Mouse (Mus musculus) limb, embryonic 10.5 days (tissue): Measurements from ENCODE around the gene Furin. TPM values are rescaled to one million over a fixed set of nuclear protein-coding genes. Genes with fewer than 3 reads are reported as not detected.
A peak's percentile ranks its signal among the peaks of the same experiment; 100 is the strongest.

Source experiments
- DNase-seq: peaks from one replicate; pipeline ENCODE4 v3.0.0-alpha.2; 2017; ENCODE audit warnings: low spot score
- H3K27ac ChIP-seq: fragments of 300-500 bp; sonication (generic); 2 replicates; pipeline ENCODE4 v1.5.1; 2016; ENCODE audit warnings: mild to moderate bottlenecking
- H3K27me3 ChIP-seq: fragments of 300-500 bp; sonication (generic); 2 replicates; pipeline ENCODE4 v1.6.1; 2016; ENCODE audit warnings: low read depth, mild to moderate bottlenecking; ENCODE audit not compliant: poor library complexity, severe bottlenecking
- H3K36me3 ChIP-seq: fragments of 300-500 bp; sonication (generic); 2 replicates; pipeline ENCODE4 v1.6.1; 2016; ENCODE audit warnings: mild to moderate bottlenecking, moderate library complexity
- H3K4me1 ChIP-seq: fragments of 300-500 bp; sonication (generic); 2 replicates; pipeline ENCODE4 v1.6.1; 2016
- H3K4me3 ChIP-seq: fragments of 300-500 bp; sonication (generic); 2 replicates; pipeline ENCODE4 v1.5.1; 2016; ENCODE audit warnings: mild to moderate bottlenecking, moderate library complexity
- H3K9me3 ChIP-seq: fragments of 300-500 bp; sonication (generic); replicated peaks from 2 replicates; pipeline ENCODE4 v1.6.1; 2016; ENCODE audit warnings: mild to moderate bottlenecking
- WGBS: fragments of 180-500 bp; shearing (Covaris S2); methylation state at CpG from one replicate; pipeline ENCODE4 v1.1.7; 2016; 5-methylcytosine and 5-hydroxymethylcytosine counted together
- polyA plus RNA-seq: library from polyadenylated mRNA; unstranded; fragments of >200 nt; fragmentation: Nextera tagmentation; extraction: Ambion mirVana; gene quantifications from 2 replicates; pipeline ENCODE4 v1.2.1, GENCODE M21; 2016

Gene Furin
- 8.8 and 9.4 TPM in 2 replicates for polyA plus RNA-seq

DNA sequence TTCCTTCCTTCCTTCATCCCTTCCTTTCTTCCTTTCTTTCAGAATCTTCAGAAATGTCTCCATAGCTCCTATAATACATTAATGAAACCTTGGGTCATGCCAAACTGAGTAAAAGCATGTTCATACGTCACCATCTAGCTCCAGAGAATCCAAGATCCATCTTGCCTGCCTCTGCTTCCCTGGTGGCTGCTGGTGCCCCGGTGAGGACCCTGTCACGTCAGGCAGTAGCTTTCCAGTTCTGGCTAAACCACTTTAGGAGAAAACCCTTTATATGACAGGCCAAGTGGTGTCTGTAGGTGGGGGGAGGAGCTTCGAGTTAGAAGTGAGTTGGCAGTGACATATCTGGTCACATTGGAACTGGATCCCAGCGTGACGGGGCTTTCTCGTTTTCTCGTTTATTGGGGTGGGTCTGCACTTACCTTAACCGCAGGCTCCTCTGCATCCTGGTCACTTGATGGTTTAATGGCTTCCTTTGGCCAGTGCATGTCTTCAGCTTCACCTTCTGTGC, at the start of gene Furin:
TSS of gene Furin (minus strand) at position 249 of the 508 bp plus-strand sequence.
- no peaks in the 10 kb centered on the region for H3K9me3 ChIP-seq
- no peaks in the 10 kb centered on the region for H3K36me3 ChIP-seq
- no peak within 1 kb of the TSS for H3K27ac ChIP-seq
- no peak for DNase-seq
- no peak within 1 kb of the TSS for H3K4me3 ChIP-seq
- 60% methylated on average over 9 of the region's 9 CpGs for WGBS
- H3K27me3 ChIP-seq, result peaks cover 26% of the 10 kb centered on the region
- H3K4me1 ChIP-seq, result peaks cover 23% of the 10 kb centered on the region

DNA sequence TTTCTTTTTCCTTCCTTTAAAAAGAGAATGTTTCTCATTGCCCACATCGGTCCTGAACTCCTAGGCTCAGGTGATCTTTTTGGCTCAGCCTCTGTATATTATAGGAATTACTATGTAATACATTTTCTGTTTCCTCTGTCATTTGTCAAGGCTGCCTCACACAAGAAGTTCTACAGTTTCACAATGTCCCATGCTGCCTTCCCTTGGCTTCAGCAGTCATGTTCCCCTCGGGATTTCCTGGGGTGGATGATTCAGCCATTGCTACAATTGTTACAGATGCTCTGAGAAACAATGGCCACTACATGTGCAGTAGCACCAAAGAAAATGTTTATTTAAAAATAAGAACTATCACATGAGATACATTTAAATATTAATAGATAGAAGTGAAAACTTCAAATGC, 49.5 kb upstream of the Furin start:
- Histone ChIP-seq H3K27ac (no peak overlapping the region), H3K9me3 (no peaks in the 10 kb centered on the region), H3K27me3 (no peaks in the 10 kb centered on the region), H3K4me1 (no peaks in the 10 kb centered on the region; the same call in 1 of the 2 replicates), H3K4me3 (no peak overlapping the region), H3K36me3 (peaks cover 85% of the 10 kb centered on the region)
- DNase-seq, result no peak
- 96% methylated on average over 2 of the region's 2 CpGs for WGBS

DNA sequence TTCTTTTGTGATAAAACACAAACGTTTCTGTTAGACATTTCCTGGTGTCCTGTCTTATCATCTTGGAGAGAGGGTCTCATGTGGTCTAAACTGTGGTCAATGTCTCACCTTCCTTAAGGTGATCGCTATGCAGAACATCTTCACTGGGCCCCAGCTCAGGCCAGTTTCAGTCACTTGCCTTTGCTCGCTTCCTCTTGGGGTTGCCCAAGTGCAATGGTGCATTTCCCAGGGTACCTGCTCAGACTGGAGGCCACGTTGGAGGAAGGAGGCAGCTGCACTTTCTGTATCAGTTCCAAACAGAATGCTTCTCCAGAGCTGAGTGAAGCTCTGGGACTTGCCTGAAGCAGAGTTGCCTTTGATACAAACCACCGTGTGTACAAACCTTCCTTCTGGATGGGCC, 48.8 kb upstream of the Furin start:
- no peaks in the 10 kb centered on the region for H3K9me3 ChIP-seq
- WGBS, result 95% methylated on average over 5 of the region's 5 CpGs
- H3K4me3 ChIP-seq, result no peak overlapping the region
- no peak overlapping the region for H3K27ac ChIP-seq
- H3K4me1 ChIP-seq, result no peaks in the 10 kb centered on the region; the same call in 1 of the 2 replicates
- no peaks in the 10 kb centered on the region for H3K27me3 ChIP-seq
- no peak for DNase-seq
- H3K36me3 ChIP-seq, result peaks cover 78% of the 10 kb centered on the region

DNA sequence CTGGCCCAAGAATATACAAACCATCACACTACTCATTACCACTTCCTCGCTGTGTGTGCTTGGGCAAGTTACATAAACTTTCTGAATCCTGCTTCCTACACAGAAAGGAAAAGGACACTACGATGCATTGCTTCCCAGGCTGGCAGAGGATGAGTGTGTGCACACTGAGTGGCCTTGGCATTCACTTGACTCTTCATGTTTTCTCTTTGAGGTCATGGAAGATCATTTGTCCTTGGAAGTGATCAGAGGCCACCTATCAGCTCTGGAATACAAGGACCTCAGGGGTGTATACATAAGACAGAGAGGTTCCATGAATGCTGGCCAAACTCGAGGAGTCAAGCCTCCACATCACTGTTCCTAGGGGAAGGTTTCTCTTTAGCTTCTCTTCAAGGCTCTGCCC, 47.9 kb upstream of the Furin start:
- WGBS, result 91% methylated on average over 3 of the region's 3 CpGs
- Histone ChIP-seq H3K4me3 (no peak overlapping the region), H3K36me3 (peaks cover 69% of the 10 kb centered on the region), H3K4me1 (no peaks in the 10 kb centered on the region; the same call in 1 of the 2 replicates), H3K27ac (no peak overlapping the region), H3K9me3 (no peaks in the 10 kb centered on the region), H3K27me3 (no peaks in the 10 kb centered on the region)
- no peak for DNase-seq

DNA sequence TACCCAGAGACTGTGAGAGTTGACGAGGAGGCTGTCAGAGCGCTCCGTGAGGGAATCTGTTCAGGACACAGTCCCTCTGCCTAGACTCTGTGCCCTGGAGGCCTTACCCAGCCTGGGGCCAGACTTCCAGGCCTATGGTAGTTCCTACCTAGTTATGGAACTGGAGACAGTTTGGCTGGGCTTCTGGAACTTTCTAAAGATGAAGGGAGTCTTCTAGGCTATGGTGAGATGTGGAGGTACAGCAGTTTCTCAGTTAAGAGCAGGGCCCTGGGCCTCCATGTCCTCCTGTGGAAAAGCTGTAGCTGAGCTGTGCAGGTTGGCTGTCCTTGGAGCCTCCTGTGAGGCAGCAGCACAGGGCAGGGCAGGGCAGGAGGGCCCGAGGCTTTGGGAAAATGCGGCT, 47.0 kb upstream of the Furin start:
- no peak overlapping the region for H3K4me3 ChIP-seq
- H3K27me3 ChIP-seq, result no peaks in the 10 kb centered on the region
- no peaks in the 10 kb centered on the region for H3K9me3 ChIP-seq
- no peaks in the 10 kb centered on the region; the same call in 1 of the 2 replicates for H3K4me1 ChIP-seq
- peaks cover 60% of the 10 kb centered on the region for H3K36me3 ChIP-seq
- no peak for DNase-seq
- 89% methylated on average over 5 of the region's 5 CpGs for WGBS
- no peak overlapping the region for H3K27ac ChIP-seq

DNA sequence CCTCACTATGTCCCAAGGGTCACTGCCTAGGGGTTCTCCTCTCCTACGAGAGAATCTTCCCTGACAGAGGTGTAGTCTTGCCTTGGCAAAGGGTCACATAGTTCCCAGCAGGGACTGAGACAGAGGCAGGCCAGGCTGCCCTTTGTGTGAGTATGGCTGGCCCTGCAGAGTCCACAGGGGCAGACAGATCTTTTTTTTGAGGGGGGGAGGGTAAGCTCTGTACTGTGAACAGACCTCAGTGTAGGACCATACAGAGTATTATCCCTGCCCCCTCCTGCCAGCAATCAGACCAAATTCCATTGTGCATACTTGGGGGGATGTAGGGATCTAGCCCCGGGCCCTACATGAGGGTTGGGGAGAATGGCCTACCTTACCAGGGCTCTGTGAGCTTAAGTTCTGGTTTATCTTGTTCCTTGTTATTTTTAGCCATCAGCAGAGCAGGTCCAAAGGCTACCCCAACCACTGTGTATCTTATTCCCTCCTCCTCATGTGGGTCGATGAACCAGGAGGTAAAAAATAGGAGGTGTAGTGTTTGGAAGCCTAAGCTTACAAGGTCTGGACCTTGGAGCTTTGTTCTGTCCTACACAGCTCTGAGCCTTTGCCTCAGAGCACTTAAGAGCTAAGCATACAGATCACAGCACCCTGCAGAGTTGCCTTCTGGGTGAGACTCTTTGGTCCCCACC, 46.5 kb upstream of the Furin start:
- Histone ChIP-seq H3K36me3 (peaks cover 55% of the 10 kb centered on the region), H3K4me3 (no peak overlapping the region), H3K9me3 (no peaks in the 10 kb centered on the region), H3K4me1 (peaks cover 2% of the 10 kb centered on the region), H3K27me3 (no peaks in the 10 kb centered on the region), H3K27ac (no peak overlapping the region)
- no peak for DNase-seq
- 85% methylated on average over 3 of the region's 3 CpGs for WGBS

DNA sequence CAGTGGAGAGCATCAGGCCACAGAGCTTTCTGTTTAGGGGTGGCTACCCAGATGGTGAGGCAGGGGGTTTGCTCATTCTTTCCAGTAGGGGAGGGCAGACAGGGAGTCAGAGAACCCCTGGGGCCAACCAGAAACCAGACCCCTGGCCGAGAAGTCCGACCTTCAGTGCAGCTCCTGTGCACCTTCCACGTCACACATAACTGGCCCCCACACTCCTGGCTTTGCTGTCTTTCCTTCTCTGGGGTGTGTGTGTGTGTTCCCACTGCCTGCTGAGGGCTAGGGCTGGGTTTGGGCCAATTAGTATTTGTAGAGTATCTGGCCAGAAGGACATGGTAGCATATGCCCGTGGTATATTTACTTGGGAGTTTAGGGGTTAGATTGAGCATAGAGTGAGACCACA, 45.1 kb upstream of the Furin start:
- WGBS, result 84% methylated on average over 4 of the region's 4 CpGs
- H3K36me3 ChIP-seq, result peaks cover 43% of the 10 kb centered on the region
- peaks cover 16% of the 10 kb centered on the region for H3K4me1 ChIP-seq
- no peak for DNase-seq
- no peak overlapping the region for H3K4me3 ChIP-seq
- no peak overlapping the region for H3K27ac ChIP-seq
- H3K27me3 ChIP-seq, result no peaks in the 10 kb centered on the region
- H3K9me3 ChIP-seq, result no peaks in the 10 kb centered on the region

DNA sequence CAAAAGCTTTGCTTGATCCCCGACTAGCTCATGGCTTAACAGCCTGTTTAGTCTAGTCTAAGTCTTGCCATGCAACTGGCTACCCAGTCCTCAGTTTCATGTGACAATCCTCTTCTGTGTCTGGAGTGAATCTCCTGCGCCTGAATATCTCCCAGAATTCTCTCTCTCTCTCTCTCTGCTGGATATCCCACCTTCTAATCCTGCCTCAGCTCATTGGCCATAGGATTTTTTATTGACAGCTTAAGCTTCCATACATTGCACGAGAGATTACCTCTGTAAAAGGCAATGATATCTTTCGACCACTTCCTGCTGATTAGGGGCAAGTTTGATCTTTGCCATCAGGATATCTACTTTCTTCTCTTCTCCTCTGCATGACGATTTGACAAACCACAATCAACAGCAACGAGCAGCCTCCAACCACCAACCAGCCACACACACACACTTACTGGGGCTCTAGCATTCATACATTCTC, 44.4 kb upstream of the Furin start:
- no peak overlapping the region for H3K4me3 ChIP-seq
- no peak for DNase-seq
- peaks cover 23% of the 10 kb centered on the region for H3K4me1 ChIP-seq
- 85% methylated on average over 6 of the region's 6 CpGs for WGBS
- no peak overlapping the region for H3K27ac ChIP-seq
- H3K36me3 ChIP-seq, result peaks cover 36% of the 10 kb centered on the region
- H3K9me3 ChIP-seq, result no peaks in the 10 kb centered on the region
- no peaks in the 10 kb centered on the region for H3K27me3 ChIP-seq

DNA sequence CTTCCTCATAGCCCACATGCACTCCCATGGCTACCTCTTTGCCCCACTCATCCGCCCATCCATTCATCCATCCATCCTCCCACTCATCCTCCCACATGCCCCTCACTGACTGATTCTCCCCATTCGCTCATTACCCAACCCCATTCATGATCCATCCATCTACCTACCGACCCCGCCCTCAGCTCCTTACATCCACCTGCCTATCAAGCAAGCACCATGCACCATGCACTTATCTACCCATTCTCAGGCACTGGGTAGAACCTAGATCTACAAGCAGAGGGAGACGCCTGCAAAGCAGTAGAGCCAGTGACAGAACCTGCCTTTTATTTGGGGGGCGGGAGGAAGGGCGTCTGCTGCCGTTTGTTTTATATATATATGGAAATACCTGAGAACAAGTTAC, 42.1 kb upstream of the Furin start:
- Histone ChIP-seq H3K9me3 (no peaks in the 10 kb centered on the region), H3K27ac (no peak overlapping the region), H3K4me1 (peaks cover 46% of the 10 kb centered on the region), H3K4me3 (no peak overlapping the region), H3K36me3 (peaks cover 14% of the 10 kb centered on the region), H3K27me3 (no peaks in the 10 kb centered on the region)
- WGBS, result 94% methylated on average over 8 of the region's 8 CpGs
- no peak for DNase-seq

DNA sequence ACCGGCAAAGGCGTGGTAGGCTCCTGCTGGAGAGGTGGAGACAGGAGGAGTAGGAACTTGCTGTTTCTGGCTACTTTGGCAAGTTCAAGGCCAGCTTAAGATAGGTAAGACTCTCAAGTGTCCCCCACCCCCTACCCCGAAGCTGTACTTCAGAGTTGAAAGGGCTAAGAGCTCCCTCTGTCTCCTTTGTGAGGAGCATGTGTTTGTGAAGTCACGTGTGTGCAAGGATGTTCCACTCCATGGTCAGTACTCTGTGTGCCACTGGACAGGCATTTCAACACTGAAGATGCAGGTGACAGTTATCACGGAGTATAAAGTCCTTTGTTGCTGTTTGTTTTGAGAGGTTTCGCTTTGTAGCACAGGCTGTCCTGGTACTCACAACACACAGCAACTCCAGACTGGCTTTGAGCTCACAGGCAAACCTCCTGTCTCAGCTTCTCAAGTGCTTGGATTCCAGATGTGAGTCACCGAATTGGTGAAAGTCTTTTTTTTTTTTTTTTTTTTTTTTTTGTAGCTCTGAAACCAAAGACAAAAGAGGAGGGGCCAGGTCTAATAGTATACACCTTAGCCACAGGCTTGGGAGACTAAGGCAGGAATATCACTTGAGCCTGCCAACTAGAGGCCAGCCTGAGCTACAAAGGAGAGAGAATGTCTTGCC, 41.1 kb upstream of the Furin start:
- Histone ChIP-seq H3K4me3 (no peak overlapping the region), H3K27me3 (no peaks in the 10 kb centered on the region), H3K4me1 (peaks cover 56% of the 10 kb centered on the region), H3K36me3 (peaks cover 4% of the 10 kb centered on the region), H3K27ac (peak overlapping the region; percentile 84), H3K9me3 (no peaks in the 10 kb centered on the region)
- DNase-seq, result peak; percentile 45
- WGBS, result 60% methylated on average over 7 of the region's 7 CpGs

DNA sequence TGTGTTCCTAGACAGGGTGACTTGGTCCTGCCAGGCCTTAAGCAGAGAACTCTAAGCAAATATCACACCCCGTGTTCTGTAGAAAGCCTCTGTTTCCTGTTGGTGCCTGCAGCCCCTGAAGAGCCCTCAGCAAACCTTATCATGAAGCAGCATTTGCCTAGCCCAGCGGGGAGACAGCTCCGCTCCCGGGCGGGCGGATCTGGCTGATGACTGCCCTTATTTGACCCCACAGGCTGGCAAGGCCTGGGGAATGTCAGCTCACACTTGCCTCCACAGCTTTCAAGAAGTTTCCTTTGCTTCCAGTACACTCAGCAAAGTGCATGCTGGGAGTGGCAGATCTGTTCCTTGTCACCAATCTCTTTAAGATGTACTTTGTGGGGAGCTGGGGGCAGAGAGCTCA, 40.3 kb upstream of the Furin start:
- Histone ChIP-seq H3K9me3 (no peaks in the 10 kb centered on the region), H3K4me3 (no peak overlapping the region), H3K27me3 (no peaks in the 10 kb centered on the region), H3K36me3 (no peaks in the 10 kb centered on the region), H3K27ac (peak overlapping the region; percentile 84), H3K4me1 (peaks cover 64% of the 10 kb centered on the region)
- DNase-seq, result peak; percentile 88
- WGBS, result 11% methylated on average over 6 of the region's 6 CpGs

DNA sequence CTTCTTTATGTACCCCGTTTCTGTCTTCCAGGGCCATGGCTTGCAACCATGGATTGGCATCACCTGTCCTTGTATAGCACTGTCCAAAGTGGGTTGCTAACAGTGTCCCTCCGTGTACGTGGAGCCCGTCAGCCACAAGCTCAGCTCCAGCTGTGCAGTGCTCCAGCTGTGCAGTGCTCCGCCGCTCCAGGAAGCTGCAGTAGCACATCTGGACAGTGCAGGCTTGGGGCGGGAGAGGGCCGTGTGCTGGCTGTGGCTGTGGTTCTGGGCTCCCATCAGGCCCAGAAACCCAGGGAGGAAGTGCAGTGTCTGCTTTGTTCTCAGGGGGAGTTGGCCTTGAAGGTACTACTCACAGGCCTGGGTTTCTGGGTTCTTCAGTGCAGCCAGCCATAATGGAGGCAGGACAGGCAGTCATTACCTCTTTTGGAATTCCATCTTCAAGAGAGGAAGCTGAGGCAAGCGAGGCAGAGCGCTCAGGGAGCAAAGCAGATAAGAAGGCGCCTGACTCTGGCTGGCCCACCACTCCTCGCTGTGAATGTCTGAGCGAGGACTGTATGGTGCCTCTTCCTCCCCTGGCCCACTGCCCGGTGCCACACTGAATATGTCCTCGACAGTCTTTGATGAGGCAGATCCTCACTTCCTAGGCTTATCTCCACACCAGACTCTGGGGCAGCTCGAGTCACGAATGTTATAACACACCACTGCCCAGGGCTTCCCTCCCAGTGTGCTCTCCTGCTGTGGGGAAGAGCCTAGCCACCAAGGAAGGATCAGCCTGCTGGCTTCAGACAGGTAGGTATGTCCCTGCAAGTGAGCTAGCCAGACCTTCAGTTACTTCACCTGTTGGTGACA, 39.4 kb upstream of the Furin start:
- no peaks in the 10 kb centered on the region for H3K27me3 ChIP-seq
- H3K4me1 ChIP-seq, result peaks cover 73% of the 10 kb centered on the region
- no peak for DNase-seq
- H3K36me3 ChIP-seq, result no peaks in the 10 kb centered on the region
- 61% methylated on average over 17 of the region's 17 CpGs for WGBS
- H3K4me3 ChIP-seq, result 0 out of 2 replicates have a peak overlapping the region, but pooled peaks have one; percentile 17
- no peaks in the 10 kb centered on the region for H3K9me3 ChIP-seq
- peak overlapping the region; percentile 84 for H3K27ac ChIP-seq
